Mouse (Mus musculus): Measurements from ENCODE around the gene Supt20. TPM values are rescaled to one million over a fixed set of nuclear protein-coding genes. Genes with fewer than 3 reads are reported as not detected.

Gene Supt20
- total RNA-seq, 2 experiments from 2014 or later, result 30.3 to 52.3 TPM

Other genes with a start within 250 kb of the Supt20 start
- gene Gm21958, start 21.5 kb downstream of the Supt20 start, total RNA-seq (2021), result not detected
- gene Exosc8, start 42.6 kb downstream of the Supt20 start, total RNA-seq (2021), result 10 to 100 TPM; 24.2 to 26.8 TPM
- 10 to 100 TPM; 17.0 to 19.3 TPM for gene Alg5, start 42.7 kb downstream of the Supt20 start, total RNA-seq (2021)
- 1 to 10 TPM; 7.3 to 8.1 TPM for gene Smad9, start 62.8 kb downstream of the Supt20 start, total RNA-seq (2021)
- gene Rfxap, start 115.0 kb downstream of the Supt20 start, total RNA-seq (2021), result 10 to 100 TPM; 47.1 to 50.2 TPM
- 10 to 100 TPM; 29.6 to 32.5 TPM for gene Sertm1, start 223.1 kb downstream of the Supt20 start, total RNA-seq (2021)